In genomic region chr4:53353399-53354090, GRCm38 (mm10) we compare ENCODE assay signal across 12 mouse cellular contexts.
DNase-seq lines count a peak whose midpoint lies in the region; ATAC-seq lines count a peak whose summit lies in the region.
"Had no signal": no experiment of that assay in that cellular context is flagged by ENCODE, and none has a peak within 500 bp of the region (broad histone marks: within the 10 kb centered on the region; RNA-seq: fewer than 3 reads in every experiment).

No protein-coding gene starts in this region.

- DNase-seq in heart, adult 8-10 months (ENCODE audit: low spot score): peak; percentile 47
- no peak for DNase-seq in heart, postnatal 25 days (ENCODE audit: low spot score)
- DNase-seq in A20 (ENCODE audit: low read depth, low spot score) (peak; percentile 81), ZHBTc4 (ENCODE audit: low read depth, low spot score) (peak; percentile 61)
- DNase-seq in urinary bladder, postnatal 25 days (ENCODE audit: low spot score): no peak
- DNase-seq in cerebellum, adult 18-20 months: no peak
- DNase-seq: adrenal gland, adult 2 months; cerebellum, adult 9-10 months; gastrocnemius, postnatal 10 days; liver, embryonic 13.5 days had no signal

- ATAC-seq in hematopoietic stem cell, adult 5-6 weeks (replicated peaks in 1 of 2; ENCODE audit: insufficient read depth in 1 of 2, low FRiP score in 2 of 2, low TSS enrichment in 1 of 2, low read depth in 1 of 2, poor library complexity in 2 of 2, severe bottlenecking in 2 of 2): peak; percentile 42 to 81; a peak in 2 of 4 replicates
- ATAC-seq in megakaryocyte-erythroid progenitor cell, adult 5-6 weeks (replicated peaks; ENCODE audit: low FRiP score, low TSS enrichment, poor library complexity, severe bottlenecking): no peak

- intact Hi-C loops in heart, postnatal 25 days (cut with DNase I): loop anchor here (2.0 kb wide), 2 partner anchors 195 to 243 kb away; partner anchors contain the start of gene Abca1

Comparison
In these comparisons a context has a peak if more than half of its experiments do, and no peak if none do; other contexts are left out.
1. DNase-seq: peak in heart, adult 8-10 months (single experiment), A20 (single experiment) and ZHBTc4 (single experiment); none in heart, postnatal 25 days (single experiment), urinary bladder, postnatal 25 days (single experiment) and cerebellum, adult 18-20 months (0 of 2).